Mouse (Mus musculus) limb, embryonic 11.5 days (tissue): ENCODE data around the gene Shank2. TPM values are rescaled to one million over a fixed set of nuclear protein-coding genes. Genes with fewer than 3 reads are reported as not detected.

Experiments
- ATAC-seq: fragments of 200-750 bp; cut with Nextera tagmentation; 2 replicates; pipeline ENCODE4 v1.8.0; 2017; ENCODE audit warnings: low read depth; ENCODE audit not compliant: insufficient number of reproducible peaks, low FRiP score, low TSS enrichment
- DNase-seq: peaks from one replicate; pipeline ENCODE4 v3.0.0-alpha.2; 2015; ENCODE audit warnings: low spot score
- H3K27ac ChIP-seq: fragments of 300-500 bp; sonication (generic); replicated peaks from 2 replicates; pipeline ENCODE4 v1.5.1; 2014; ENCODE audit warnings: low read depth, mild to moderate bottlenecking, low read length
- H3K27me3 ChIP-seq: fragments of 300-500 bp; sonication (generic); 2 replicates; pipeline ENCODE4 v1.6.1; 2014; ENCODE audit warnings: mild to moderate bottlenecking, low read length, mixed read lengths; ENCODE audit not compliant: control insufficient read depth, insufficient read depth
- H3K36me3 ChIP-seq: fragments of 300-500 bp; sonication (generic); 2 replicates; pipeline ENCODE4 v1.6.1; 2014; ENCODE audit warnings: mild to moderate bottlenecking, low read length, moderate library complexity, mixed read lengths; ENCODE audit not compliant: control insufficient read depth, insufficient read depth
- H3K4me1 ChIP-seq: fragments of 300-500 bp; sonication (generic); 2 replicates; pipeline ENCODE4 v1.6.1; 2014; ENCODE audit warnings: low read length, mixed read lengths; ENCODE audit not compliant: control insufficient read depth, insufficient read depth
- H3K4me2 ChIP-seq: fragments of 300-500 bp; sonication (generic); 2 replicates; pipeline ENCODE4 v1.6.1; 2014; ENCODE audit warnings: low read depth, mild to moderate bottlenecking, moderate library complexity; ENCODE audit not compliant: severe bottlenecking
- H3K4me3 ChIP-seq: fragments of 300-500 bp; sonication (generic); 2 replicates; pipeline ENCODE4 v1.5.1; 2014; ENCODE audit warnings: low read depth, low read length
- H3K9ac ChIP-seq: fragments of 300-500 bp; sonication (generic); 2 replicates; pipeline ENCODE4 v1.6.1; 2014; ENCODE audit warnings: mild to moderate bottlenecking, low read length
- H3K9me3 ChIP-seq: fragments of 300-500 bp; sonication (generic); 2 replicates; pipeline ENCODE4 v1.6.1; 2016; ENCODE audit warnings: low read length; ENCODE audit not compliant: control insufficient read depth
- WGBS: fragments of 180-500 bp; shearing (Covaris S2); extraction: QIAGEN DNeasy Blood & Tissue Kit; methylation state at CpG from one replicate; pipeline ENCODE4 v1.1.7; 2014; 5-methylcytosine and 5-hydroxymethylcytosine counted together
- polyA plus RNA-seq: library from polyadenylated mRNA; unstranded; fragments of >200 nt; fragmentation: Nextera tagmentation; extraction: Ambion mirVana; gene quantifications from 2 replicates; pipeline ENCODE4 v1.2.1, GENCODE M21; 2014

Shank2 gene
- polyA plus RNA-seq, 1 experiment from 2014 or later: 0.68 TPM

DNA sequence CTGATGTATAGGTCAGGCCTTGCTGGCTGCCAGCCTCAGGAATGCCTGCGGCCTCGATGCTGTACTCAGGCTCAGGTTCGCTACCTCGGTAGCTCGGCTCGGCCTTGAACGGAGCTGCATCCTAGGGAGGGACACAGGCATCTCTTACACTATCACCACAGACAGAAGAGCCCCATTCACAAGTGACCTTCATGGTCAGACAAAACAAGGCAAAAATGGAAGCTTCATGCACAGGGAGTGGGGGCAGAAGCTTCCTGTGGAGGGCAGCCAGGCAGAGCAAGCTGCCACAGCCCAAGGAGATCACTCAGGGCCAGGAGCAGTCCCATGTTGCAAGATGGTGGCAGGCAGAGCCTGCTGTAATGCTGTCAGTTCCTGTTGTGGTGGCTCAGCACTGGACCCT, 437.1 kb downstream of the Shank2 start:
- Histone ChIP-seq H3K9ac (no peak overlapping the region), H3K36me3 (peaks cover 34% of the 10 kb centered on the region), H3K27ac (no peak overlapping the region), H3K27me3 (no peaks in the 10 kb centered on the region), H3K4me1 (no peaks in the 10 kb centered on the region), H3K4me3 (no peak overlapping the region), H3K9me3 (no peaks in the 10 kb centered on the region), H3K4me2 (no peak overlapping the region)
- ATAC-seq (no peak), DNase-seq (no peak)
- WGBS: 97% methylated on average over 7 of the region's 7 CpGs

DNA sequence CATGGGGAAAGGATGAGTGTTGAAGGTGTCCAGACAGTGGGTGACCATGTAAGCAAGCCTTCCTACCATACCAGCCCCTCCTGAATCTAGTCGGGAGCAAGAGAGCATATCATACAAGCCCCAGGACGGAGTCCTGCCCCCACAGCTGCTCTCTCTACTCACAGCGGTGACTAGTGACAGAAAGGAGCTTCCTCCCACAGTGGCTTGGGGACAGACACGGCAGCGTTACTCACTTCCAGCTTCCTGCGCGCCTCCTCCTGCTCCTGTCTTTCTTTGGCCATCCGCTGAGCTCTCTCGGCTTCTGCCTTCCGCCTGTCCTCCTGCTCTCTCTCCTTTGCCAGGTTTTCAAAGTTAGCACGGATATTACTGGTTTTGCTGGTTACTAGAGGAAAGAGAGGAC, 439.7 kb downstream of the Shank2 start:
- DNase-seq: no peak
- WGBS: 96% methylated on average over 11 of the region's 11 CpGs
- no peak overlapping the region for H3K9ac ChIP-seq
- no peak overlapping the region for H3K4me3 ChIP-seq
- H3K4me2 ChIP-seq: no peak overlapping the region
- no peaks in the 10 kb centered on the region for H3K4me1 ChIP-seq
- peaks cover 45% of the 10 kb centered on the region for H3K36me3 ChIP-seq
- H3K9me3 ChIP-seq: no peaks in the 10 kb centered on the region
- no peak overlapping the region for H3K27ac ChIP-seq
- ATAC-seq: no peak
- no peaks in the 10 kb centered on the region for H3K27me3 ChIP-seq

DNA sequence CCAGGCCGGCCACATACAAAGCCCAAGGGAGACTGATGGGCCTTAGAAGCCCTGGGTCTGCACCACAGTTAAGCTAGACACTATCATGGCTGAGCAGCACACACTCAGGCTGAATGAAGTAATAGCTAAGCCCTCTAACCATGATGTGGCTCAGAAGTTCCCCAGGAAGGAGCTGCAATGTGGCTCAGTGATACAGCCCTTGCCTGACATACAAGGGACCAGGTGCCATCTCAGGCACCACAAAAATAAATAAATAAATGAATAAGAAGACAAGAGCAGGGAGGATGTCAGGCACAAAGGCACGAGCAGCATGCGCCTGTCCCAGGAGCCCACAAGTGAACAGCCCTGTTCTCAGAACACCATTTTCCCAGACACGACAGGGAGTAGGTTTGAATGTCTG, 440.2 kb downstream of the Shank2 start:
- Histone ChIP-seq H3K27ac (no peak overlapping the region), H3K4me2 (no peak overlapping the region), H3K27me3 (no peaks in the 10 kb centered on the region), H3K4me3 (no peak overlapping the region), H3K4me1 (no peaks in the 10 kb centered on the region), H3K9ac (no peak overlapping the region), H3K36me3 (peaks cover 47% of the 10 kb centered on the region), H3K9me3 (no peaks in the 10 kb centered on the region)
- 89% methylated on average over 4 of the region's 4 CpGs for WGBS
- DNase-seq (no peak), ATAC-seq (no peak)

DNA sequence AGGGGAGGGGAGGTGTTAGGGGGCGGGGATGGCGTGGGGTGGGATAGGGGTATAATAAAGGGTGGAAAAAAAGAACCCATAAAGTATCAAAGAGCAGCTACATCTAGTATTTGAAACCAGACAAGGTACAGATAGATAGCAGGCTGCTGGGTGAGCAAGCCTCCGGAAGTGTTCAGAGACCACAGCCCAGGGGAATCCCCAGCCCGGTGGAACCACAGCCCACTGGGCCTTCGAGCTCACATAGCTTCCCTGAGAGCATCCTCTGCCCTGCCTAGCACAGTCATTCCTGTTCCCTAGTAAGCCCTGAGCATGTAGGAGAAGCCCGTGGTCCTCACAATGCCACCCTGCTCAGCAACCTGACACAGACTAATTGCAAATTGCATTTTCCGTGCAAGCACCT, 443.1 kb downstream of the Shank2 start:
- WGBS: 92% methylated on average over 7 of the region's 7 CpGs

DNA sequence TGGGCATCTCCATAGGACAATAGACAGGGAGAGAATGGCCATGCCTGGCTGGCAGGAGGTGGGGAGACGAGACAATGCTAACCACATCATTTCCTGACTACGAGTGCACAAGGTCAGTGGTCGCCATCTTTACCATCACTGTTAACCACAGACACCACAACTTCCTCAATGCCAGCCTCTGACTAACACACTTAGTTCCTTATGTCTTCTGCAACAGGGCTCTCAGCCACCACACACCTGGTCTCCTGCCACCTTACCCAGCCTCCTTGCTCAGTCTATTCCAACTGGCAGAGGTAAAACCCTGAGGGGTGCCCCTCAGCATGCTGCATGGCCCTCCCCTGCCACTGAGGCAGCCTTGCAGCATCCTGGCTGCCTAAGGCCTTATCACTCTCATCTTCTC, 445.4 kb downstream of the Shank2 start:
- no peaks in the 10 kb centered on the region for H3K27me3 ChIP-seq
- WGBS: 86% methylated on average over 3 of the region's 3 CpGs
- ATAC-seq: no peak
- H3K9ac ChIP-seq: no peak overlapping the region
- H3K27ac ChIP-seq: no peak overlapping the region
- DNase-seq: no peak
- H3K36me3 ChIP-seq: peaks cover 25% of the 10 kb centered on the region
- no peaks in the 10 kb centered on the region for H3K4me1 ChIP-seq
- H3K9me3 ChIP-seq: no peaks in the 10 kb centered on the region
- no peak overlapping the region for H3K4me2 ChIP-seq
- no peak overlapping the region for H3K4me3 ChIP-seq

More for the DNA sequence above, 443.1 kb downstream of the Shank2 start:
- Histone ChIP-seq H3K9me3 (no peaks in the 10 kb centered on the region), H3K4me3 (no peak overlapping the region), H3K9ac (no peak overlapping the region), H3K27ac (no peak overlapping the region), H3K27me3 (no peaks in the 10 kb centered on the region), H3K4me1 (no peaks in the 10 kb centered on the region), H3K36me3 (peaks cover 33% of the 10 kb centered on the region), H3K4me2 (no peak overlapping the region)
- DNase-seq: no peak
- no peak for ATAC-seq

DNA sequence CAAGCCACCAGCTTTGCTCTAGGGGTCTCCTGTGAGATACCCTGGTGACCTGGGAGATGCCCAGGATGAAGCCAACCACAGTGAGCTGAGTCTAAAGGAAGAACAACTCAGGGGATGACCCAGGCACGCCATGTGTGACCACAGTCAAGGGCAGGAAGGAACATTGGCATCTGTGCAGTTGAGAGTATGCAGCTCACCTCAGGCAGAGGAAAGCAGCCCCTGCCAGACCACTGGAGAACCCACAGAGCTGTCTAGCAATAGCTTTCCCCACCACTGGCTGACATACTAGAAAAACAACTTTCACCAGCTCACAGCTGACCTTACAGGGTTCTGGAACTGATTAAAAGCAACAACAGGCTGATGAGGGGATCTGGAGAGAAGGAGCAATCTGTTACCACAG, 446.5 kb downstream of the Shank2 start:
- Histone ChIP-seq H3K4me2 (no peak overlapping the region), H3K4me1 (no peaks in the 10 kb centered on the region), H3K4me3 (no peak overlapping the region), H3K27me3 (no peaks in the 10 kb centered on the region), H3K27ac (no peak overlapping the region), H3K9me3 (no peaks in the 10 kb centered on the region), H3K9ac (no peak overlapping the region), H3K36me3 (peaks cover 30% of the 10 kb centered on the region)
- DNase-seq: no peak
- WGBS: 88% methylated on average over 1 of the region's 1 CpGs
- ATAC-seq: no peak

DNA sequence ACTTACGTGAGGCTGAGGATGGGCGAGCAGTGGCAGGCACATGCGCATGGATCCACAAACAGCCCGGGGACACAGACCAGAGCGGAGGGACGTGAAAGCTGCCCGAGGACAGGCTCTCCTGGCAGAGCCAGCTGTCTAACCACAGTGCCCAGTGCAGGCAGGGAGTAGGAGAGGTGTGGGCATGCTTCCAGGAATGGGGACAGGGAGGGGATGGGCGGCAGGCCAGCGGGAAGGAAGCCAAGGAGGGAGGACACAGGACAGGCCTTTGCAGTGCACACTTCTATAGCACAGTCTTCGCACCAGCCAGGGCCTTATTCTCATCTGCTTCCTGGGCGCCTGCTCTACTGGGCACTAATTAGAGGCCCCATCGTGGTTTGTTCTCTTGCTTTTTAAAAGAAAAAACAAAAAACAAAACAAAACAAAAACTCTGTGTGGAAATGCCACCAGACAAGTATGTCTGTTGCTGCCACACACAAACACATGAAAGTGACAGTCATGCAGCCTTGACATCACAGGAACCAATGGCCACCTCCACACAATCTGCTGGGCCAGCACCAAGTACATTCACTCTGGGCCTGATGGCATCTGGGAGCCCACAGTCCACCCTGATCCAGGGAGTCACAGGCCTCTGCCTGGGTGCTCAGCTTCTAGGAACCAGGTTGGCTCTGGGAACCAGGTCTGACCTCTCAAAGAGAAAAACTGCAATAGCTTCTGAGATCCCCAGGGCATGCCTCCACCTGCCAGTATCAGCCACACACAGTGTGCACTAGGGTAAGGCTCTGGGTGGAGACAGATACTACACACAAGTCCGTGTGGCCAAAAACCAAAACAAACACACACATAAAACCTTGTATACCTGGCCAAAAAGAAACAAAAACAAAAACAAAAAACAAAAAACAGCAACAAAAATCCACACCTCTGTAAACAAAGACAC, 448.2 kb downstream of the Shank2 start:
- no peak overlapping the region for H3K9ac ChIP-seq
- WGBS: 96% methylated on average over 13 of the region's 13 CpGs
- peaks cover 39% of the 10 kb centered on the region for H3K36me3 ChIP-seq
- no peak for DNase-seq
- H3K27ac ChIP-seq: no peak overlapping the region
- no peak overlapping the region for H3K4me3 ChIP-seq
- H3K9me3 ChIP-seq: no peaks in the 10 kb centered on the region
- no peak for ATAC-seq
- H3K4me1 ChIP-seq: no peaks in the 10 kb centered on the region
- H3K4me2 ChIP-seq: no peak overlapping the region
- no peaks in the 10 kb centered on the region for H3K27me3 ChIP-seq

DNA sequence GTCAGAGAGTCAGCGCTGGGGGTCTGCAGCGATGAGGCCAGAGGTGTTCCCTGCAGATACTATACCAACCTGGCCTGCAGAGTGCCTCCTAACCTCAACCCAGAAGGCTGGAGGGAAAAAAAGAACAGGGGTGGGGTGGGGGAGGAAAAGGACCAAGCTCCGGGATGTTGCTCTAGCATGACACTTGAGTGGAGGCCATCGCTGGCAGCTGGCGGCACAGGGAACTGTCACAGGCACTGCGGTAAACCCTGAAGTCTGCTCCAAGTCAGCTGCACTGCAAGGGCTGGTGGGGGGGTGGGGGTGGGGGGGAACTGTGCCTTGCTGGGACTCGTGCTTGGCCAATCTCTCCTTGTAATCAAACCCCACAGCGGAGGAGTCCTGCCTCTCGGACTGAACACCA, 448.9 kb downstream of the Shank2 start:
- no peaks in the 10 kb centered on the region for H3K9me3 ChIP-seq
- no peak overlapping the region for H3K9ac ChIP-seq
- ATAC-seq: no peak
- no peak overlapping the region for H3K4me2 ChIP-seq
- no peaks in the 10 kb centered on the region for H3K27me3 ChIP-seq
- H3K4me1 ChIP-seq: no peaks in the 10 kb centered on the region
- WGBS: 90% methylated on average over 9 of the region's 9 CpGs
- DNase-seq: no peak
- H3K27ac ChIP-seq: no peak overlapping the region
- H3K4me3 ChIP-seq: no peak overlapping the region
- peaks cover 39% of the 10 kb centered on the region for H3K36me3 ChIP-seq
